In the genomic region with DNA sequence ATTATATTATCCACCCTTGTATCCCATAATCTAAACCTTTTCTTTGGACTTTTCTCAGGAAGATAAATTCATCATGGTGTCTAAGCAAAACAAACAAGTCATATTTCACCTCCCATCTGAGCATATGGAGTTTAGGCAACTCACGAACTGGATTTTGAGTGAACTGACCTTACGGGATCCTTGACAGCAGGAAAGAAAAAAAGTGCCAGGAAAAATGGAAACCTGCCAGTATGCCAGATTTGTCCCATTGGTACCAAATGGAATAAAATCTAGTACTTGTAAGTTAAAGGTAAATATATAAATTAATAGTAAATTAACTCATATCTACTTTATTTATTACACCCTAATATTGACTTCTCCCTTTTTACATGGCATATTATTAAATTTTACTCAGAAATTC, we compare ENCODE assay signal across 20 mouse cellular contexts.
DNase-seq lines count a peak whose midpoint lies in the region; TF ChIP-seq lines count a peak whose summit lies in the region.
"Had no signal": no experiment of that assay in that cellular context is flagged by ENCODE, and none has a peak within 500 bp of the region (broad histone marks: within the 10 kb centered on the region; RNA-seq: fewer than 3 reads in every experiment).

No protein-coding gene starts in this region.

- TF ChIP-seq CTCF in cerebellum, adult 2 months (IDR thresholded peaks at IDR 0.05; ENCODE audit: borderline replicate concordance, insufficient read depth, low read depth, low read length) = no peak
- no peak for TF ChIP-seq CTCF in left cerebral cortex, adult 2 months (IDR thresholded peaks at IDR 0.05)

- TF ChIP-seq POLR2A in cerebellum, adult 2 months (IDR thresholded peaks at IDR 0.05; ENCODE audit: borderline replicate concordance, insufficient read depth, low read length) = no peak

- peaks cover 6% of the 10 kb centered on the region; the same call in 1 of the 2 replicates for H3K4me1 ChIP-seq in cerebellum, adult 2 months (ENCODE audit: control insufficient read depth, insufficient read depth, low read length)
- H3K4me1 ChIP-seq: embryonic facial prominence, embryonic 15.5 days; forebrain, embryonic 10.5 days; forebrain, embryonic 15.5 days; heart, embryonic 15.5 days; kidney, embryonic 15.5 days had no signal

- WGBS in cerebellum, adult 2 months = 18% methylated on average over 2 of the region's 2 CpGs

- H3K27ac ChIP-seq in cerebellum, adult 2 months (ENCODE audit: insufficient read depth, low read length) = no peak overlapping the region
- no peak overlapping the region for H3K27ac ChIP-seq in left cerebral cortex, adult 2 months
- H3K27ac ChIP-seq: embryonic facial prominence, embryonic 15.5 days; forebrain, embryonic 10.5 days; forebrain, embryonic 15.5 days; heart, adult 2 months; heart, embryonic 15.5 days; hindbrain, embryonic 14.5 days; kidney, embryonic 15.5 days had no signal

- H3K27me3 ChIP-seq in cerebellum, adult 2 months (ENCODE audit: control insufficient read depth, insufficient read depth, low read length) = no peaks in the 10 kb centered on the region; the same call in 1 of the 2 replicates
- H3K27me3 ChIP-seq: embryonic facial prominence, embryonic 15.5 days; forebrain, embryonic 15.5 days; heart, embryonic 15.5 days; kidney, embryonic 15.5 days had no signal

- intact Hi-C loops in left cerebral cortex, postnatal 4 days (cut with DNase I) = no loop called here
- intact Hi-C loops in left cerebral cortex, adult 2 months (cut with DNase I) = no loop called here

- H3K4me3 ChIP-seq in cerebellum, adult 2 months (replicated peaks; ENCODE audit: insufficient read depth, low read depth, low read length) = no peak overlapping the region
- H3K4me3 ChIP-seq in left cerebral cortex, adult 2 months = no peak overlapping the region
- H3K4me3 ChIP-seq: embryonic facial prominence, embryonic 15.5 days; erythroblast, embryonic 14.5 days; forebrain, embryonic 10.5 days; forebrain, embryonic 15.5 days; heart, adult 2 months; heart, embryonic 15.5 days; kidney, embryonic 15.5 days had no signal

- DNase-seq in cerebellum, adult 2 months = peak; percentile 13 to 74
- DNase-seq in cerebellum, adult 11 months = no peak
- peak; percentile 21 for DNase-seq in left cerebral cortex, postnatal 4 days
- DNase-seq in left cerebral cortex, adult 2 months (ENCODE audit: extremely low spot score in 1 of 2, low spot score in 2 of 2) = no peak
- DNase-seq in cerebellum, adult 9-11 months = peak; percentile 35
- DNase-seq in cerebellum, postnatal 36 days = peak; percentile 12 to 37
- no peak for DNase-seq in adipocyte (ENCODE audit: low spot score)
- DNase-seq: adrenal gland, adult 8-10 months; embryo, embryonic 11 days; gastrocnemius, postnatal 14 days; heart, adult 2 months; heart, postnatal 14 days; kidney, adult 2 months had no signal

Comparison
In these comparisons a context has a peak if more than half of its experiments do, and no peak if none do; other contexts are left out.
1. DNase-seq: peak in cerebellum, adult 2 months (2 of 2), left cerebral cortex, postnatal 4 days (single experiment), cerebellum, adult 9-11 months (single experiment) and cerebellum, postnatal 36 days (2 of 2); none in cerebellum, adult 11 months (single experiment), left cerebral cortex, adult 2 months (0 of 2) and adipocyte (single experiment).